Mouse (Mus musculus) intestine, embryonic 15.5 days (tissue): ENCODE measurements at regions not wholly inside any gene's neighbourhood (a gene's known extent, or its start where the extent isn't known, plus 50 kb on each side); places are given as distances from the start of the nearest gene placed in this dataset.

Source experiments
- ATAC-seq: fragments of 200-750 bp; cut with Nextera tagmentation; 2 replicates; pipeline ENCODE4 v1.8.0; 2017; ENCODE audit warnings: moderate TSS enrichment, moderate library complexity
- H3K27ac ChIP-seq: fragments of 300-500 bp; sonication (generic); 2 replicates; pipeline ENCODE4 v1.5.1; 2015; ENCODE audit warnings: mild to moderate bottlenecking, inconsistent platforms
- H3K27me3 ChIP-seq: fragments of 300-500 bp; sonication (generic); replicated peaks from 2 replicates; pipeline ENCODE4 v1.6.1; 2015; ENCODE audit warnings: inconsistent platforms
- H3K36me3 ChIP-seq: fragments of 300-500 bp; sonication (generic); 2 replicates; pipeline ENCODE4 v1.6.1; 2015; ENCODE audit warnings: inconsistent platforms
- H3K4me1 ChIP-seq: fragments of 300-500 bp; sonication (generic); replicated peaks from 2 replicates; pipeline ENCODE4 v1.6.1; 2015; ENCODE audit warnings: inconsistent platforms
- H3K4me2 ChIP-seq: fragments of 300-500 bp; sonication (generic); replicated peaks from 2 replicates; pipeline ENCODE4 v1.6.1; 2015; ENCODE audit warnings: mild to moderate bottlenecking, inconsistent platforms
- H3K4me3 ChIP-seq: fragments of 300-500 bp; sonication (generic); replicated peaks from 2 replicates; pipeline ENCODE4 v1.5.1; 2015; ENCODE audit warnings: inconsistent platforms
- H3K9ac ChIP-seq: fragments of 300-500 bp; sonication (generic); 2 replicates; pipeline ENCODE4 v1.6.1; 2015; ENCODE audit warnings: inconsistent platforms
- H3K9me3 ChIP-seq: fragments of 300-500 bp; sonication (generic); 2 replicates; pipeline ENCODE4 v1.6.1; 2016; ENCODE audit warnings: inconsistent platforms
- WGBS: fragments of 180-500 bp; shearing (Covaris S2); methylation state at CpG from one replicate; pipeline ENCODE4 v1.1.7; 2015; 5-methylcytosine and 5-hydroxymethylcytosine counted together

GRCm38 (mm10) chr9:33903991-33904570 is 581.6 kb upstream of the Kirrel3 start:
- no peaks in the 10 kb centered on the region for H3K27me3 ChIP-seq
- H3K9me3 ChIP-seq, result no peaks in the 10 kb centered on the region
- no peak overlapping the region for H3K9ac ChIP-seq
- no peak overlapping the region for H3K27ac ChIP-seq
- 59% methylated on average over 5 of the region's 5 CpGs for WGBS
- no peaks in the 10 kb centered on the region for H3K36me3 ChIP-seq
- no peak for ATAC-seq
- no peak overlapping the region for H3K4me3 ChIP-seq
- no peaks in the 10 kb centered on the region for H3K4me1 ChIP-seq
- H3K4me2 ChIP-seq, result no peak overlapping the region

GRCm38 (mm10) chr9:33914919-33915318 is 570.8 kb upstream of the Kirrel3 start:
- H3K4me3 ChIP-seq, result no peak overlapping the region
- H3K27ac ChIP-seq, result no peak overlapping the region
- H3K4me1 ChIP-seq, result no peaks in the 10 kb centered on the region
- H3K36me3 ChIP-seq, result no peaks in the 10 kb centered on the region
- no peak overlapping the region for H3K9ac ChIP-seq
- no peaks in the 10 kb centered on the region for H3K27me3 ChIP-seq
- WGBS, result 80% methylated on average over 4 of the region's 4 CpGs
- no peak for ATAC-seq
- no peak overlapping the region for H3K4me2 ChIP-seq
- no peaks in the 10 kb centered on the region for H3K9me3 ChIP-seq

GRCm38 (mm10) chr9:33915349-33916056 is 570.2 kb upstream of the Kirrel3 start:
- Histone ChIP-seq H3K4me3 (no peak overlapping the region), H3K36me3 (no peaks in the 10 kb centered on the region), H3K9ac (no peak overlapping the region), H3K27me3 (no peaks in the 10 kb centered on the region), H3K4me1 (no peaks in the 10 kb centered on the region), H3K9me3 (no peaks in the 10 kb centered on the region), H3K4me2 (no peak overlapping the region), H3K27ac (no peak overlapping the region)
- 64% methylated on average over 4 of the region's 4 CpGs for WGBS
- ATAC-seq, result no peak

- H3K9me3 ChIP-seq, result no peaks in the 10 kb centered on the region
- H3K4me2 ChIP-seq, result no peak overlapping the region
- no peak overlapping the region for H3K27ac ChIP-seq
- no peak overlapping the region for H3K9ac ChIP-seq
- H3K27me3 ChIP-seq, result no peaks in the 10 kb centered on the region
- ATAC-seq, result no peak
- no peak overlapping the region for H3K4me3 ChIP-seq
- 77% methylated on average over 4 of the region's 4 CpGs for WGBS
- no peaks in the 10 kb centered on the region for H3K4me1 ChIP-seq
- no peaks in the 10 kb centered on the region for H3K36me3 ChIP-seq
Observed at GRCm38 (mm10) chr9:33930286-33930685, 555.4 kb upstream of the Kirrel3 start.

- Histone ChIP-seq H3K9ac (no peak overlapping the region), H3K27ac (no peak overlapping the region), H3K9me3 (no peaks in the 10 kb centered on the region), H3K36me3 (no peaks in the 10 kb centered on the region), H3K4me1 (no peaks in the 10 kb centered on the region), H3K27me3 (no peaks in the 10 kb centered on the region), H3K4me2 (no peak overlapping the region), H3K4me3 (no peak overlapping the region)
- no peak for ATAC-seq
- WGBS, result 66% methylated on average over 5 of the region's 5 CpGs
Observed at GRCm38 (mm10) chr9:33934071-33934470, 551.6 kb upstream of the Kirrel3 start.

GRCm38 (mm10) chr9:33954319-33954718 is 531.4 kb upstream of the Kirrel3 start:
- no peaks in the 10 kb centered on the region for H3K27me3 ChIP-seq
- no peaks in the 10 kb centered on the region for H3K9me3 ChIP-seq
- no peak overlapping the region for H3K27ac ChIP-seq
- H3K4me1 ChIP-seq, result no peaks in the 10 kb centered on the region
- no peak for ATAC-seq
- no peaks in the 10 kb centered on the region for H3K36me3 ChIP-seq
- no peak overlapping the region for H3K4me2 ChIP-seq
- no peak overlapping the region for H3K9ac ChIP-seq
- H3K4me3 ChIP-seq, result no peak overlapping the region
